Mouse (Mus musculus) hindbrain, postnatal 0 days (tissue): ENCODE data around the gene Slc1a7. TPM values are rescaled to one million over a fixed set of nuclear protein-coding genes. Genes with fewer than 3 reads are reported as not detected.
A peak's percentile ranks its signal among the peaks of the same experiment; 100 is the strongest.

Experiments used
- ATAC-seq: fragments of 200-750 bp; cut with Nextera tagmentation; 2 replicates; pipeline ENCODE4 v1.8.0; 2017; ENCODE audit warnings: mild to moderate bottlenecking, moderate TSS enrichment, moderate library complexity
- DNase-seq: peaks from one replicate; pipeline ENCODE4 v3.0.0-alpha.2; 2015; ENCODE audit warnings: low spot score
- H3K27ac ChIP-seq: fragments of 300-500 bp; sonication (generic); 2 replicates; pipeline ENCODE4 v1.5.1; 2014; ENCODE audit warnings: mild to moderate bottlenecking
- H3K27me3 ChIP-seq: fragments of 300-500 bp; sonication (generic); 2 replicates; pipeline ENCODE4 v1.6.1; 2014; ENCODE audit warnings: low read length, mixed read lengths; ENCODE audit not compliant: insufficient read depth
- H3K36me3 ChIP-seq: fragments of 300-500 bp; sonication (generic); 2 replicates; pipeline ENCODE4 v1.6.1; 2014; ENCODE audit warnings: low read length, mixed read lengths; ENCODE audit not compliant: insufficient read depth
- H3K4me1 ChIP-seq: fragments of 300-500 bp; sonication (generic); 2 replicates; pipeline ENCODE4 v1.6.1; 2014; ENCODE audit warnings: antibody characterized with exemption, low read length, mixed read lengths; ENCODE audit not compliant: insufficient read depth
- H3K4me2 ChIP-seq: fragments of 300-500 bp; sonication (generic); 2 replicates; pipeline ENCODE4 v1.6.1; 2014; ENCODE audit warnings: low read depth, mild to moderate bottlenecking, low read length, moderate library complexity, mixed read lengths
- H3K4me3 ChIP-seq: fragments of 300-500 bp; sonication (generic); 2 replicates; pipeline ENCODE4 v1.5.1; 2014; ENCODE audit warnings: low read length
- H3K9ac ChIP-seq: fragments of 300-500 bp; sonication (generic); replicated peaks from 2 replicates; pipeline ENCODE4 v1.6.1; 2014; ENCODE audit warnings: mild to moderate bottlenecking, low read length, moderate library complexity, mixed read lengths
- H3K9me3 ChIP-seq: fragments of 300-500 bp; sonication (generic); 2 replicates; pipeline ENCODE4 v1.6.1; 2016; ENCODE audit warnings: low read length, mixed read lengths
- CTCF ChIP-seq: IDR thresholded peaks from 2 replicates; pipeline ENCODE4 v1.5.1; 2016; ENCODE audit warnings: antibody characterized with exemption, control low read depth, low read depth
- WGBS: fragments of 180-500 bp; shearing (Covaris S2); extraction: QIAGEN DNeasy Blood & Tissue Kit; methylation state at CpG from one replicate; pipeline ENCODE4 v1.1.7; 2014; 5-methylcytosine and 5-hydroxymethylcytosine counted together
- polyA plus RNA-seq: library from polyadenylated mRNA; unstranded; fragments of >200 nt; fragmentation: Nextera tagmentation; extraction: Ambion mirVana; gene quantifications from 2 replicates; pipeline ENCODE4 v1.2.1, GENCODE M21; 2015
- total RNA-seq: library from RNA; depleted of rRNA; stranded (reverse); fragments of >200 nt; gene quantifications from 2 replicates; pipeline ENCODE4 v1.2.3, GENCODE M21; 2014

Gene Slc1a7
- total and polyA plus RNA-seq, 2 experiments from 2014 or later: 0.05 TPM; not detected in 1

DNA sequence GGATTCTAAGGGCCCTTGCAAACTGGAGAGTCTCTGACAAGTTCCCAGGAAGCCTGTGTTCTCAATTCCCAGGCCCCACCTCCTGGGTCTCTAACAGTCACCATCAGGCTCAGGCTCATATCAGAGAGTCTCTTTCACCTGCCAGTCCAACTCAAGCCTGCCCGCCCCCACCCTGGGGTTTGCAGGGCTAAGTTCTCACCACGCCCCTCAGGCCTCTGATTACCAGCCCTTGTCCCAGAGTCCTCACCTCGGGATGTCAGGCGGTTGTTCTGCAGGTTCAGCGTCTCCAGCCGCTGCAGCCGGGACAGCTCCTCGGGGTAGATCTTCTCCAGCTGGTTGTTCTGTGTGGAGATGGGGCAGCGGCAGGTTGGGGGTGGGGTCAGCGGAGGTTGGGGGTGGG is 57.1 kb downstream of the Slc1a7 start:
- H3K27ac ChIP-seq: no peak overlapping the region
- TF ChIP-seq CTCF: no peak
- 0 out of 2 replicates have a peak, but pooled peaks cover 3% of the 10 kb centered on the region for H3K4me1 ChIP-seq
- no peaks in the 10 kb centered on the region for H3K36me3 ChIP-seq
- DNase-seq (no peak), ATAC-seq (no peak)
- no peak overlapping the region for H3K4me2 ChIP-seq
- H3K27me3 ChIP-seq: peaks cover 7% of the 10 kb centered on the region; the same call in 1 of the 2 replicates
- no peaks in the 10 kb centered on the region for H3K9me3 ChIP-seq
- 11% methylated on average over 10 of the region's 10 CpGs for WGBS
- H3K9ac ChIP-seq: no peak overlapping the region
- no peak overlapping the region for H3K4me3 ChIP-seq

DNA sequence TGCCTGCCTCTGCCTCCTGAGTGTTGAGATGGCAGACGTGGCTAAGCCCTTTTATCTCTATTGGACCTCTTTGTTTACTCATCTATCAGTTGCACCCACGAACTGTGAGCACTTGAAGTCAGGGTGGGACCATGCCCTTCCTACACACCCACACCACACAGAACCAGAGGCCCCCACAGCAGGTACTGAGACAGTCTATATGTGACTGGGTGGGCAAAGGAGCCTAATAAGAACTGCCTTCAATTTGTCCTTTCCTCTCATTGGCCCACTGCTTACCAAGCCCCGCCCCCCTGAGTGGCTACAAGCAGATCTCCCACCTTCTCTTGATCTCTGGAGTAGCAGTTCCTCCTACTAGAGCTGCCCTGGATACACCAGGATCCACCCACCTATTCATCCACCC is 58.1 kb downstream of the Slc1a7 start:
- Histone ChIP-seq H3K27me3 (peaks cover 15% of the 10 kb centered on the region; the same call in 1 of the 2 replicates), H3K4me3 (no peak overlapping the region), H3K4me2 (no peak overlapping the region), H3K4me1 (0 out of 2 replicates have a peak, but pooled peaks cover 3% of the 10 kb centered on the region), H3K9me3 (no peaks in the 10 kb centered on the region), H3K27ac (no peak overlapping the region), H3K36me3 (no peaks in the 10 kb centered on the region), H3K9ac (no peak overlapping the region)
- ATAC-seq: no peak
- 48% methylated on average over 3 of the region's 3 CpGs for WGBS
- no peak for TF ChIP-seq CTCF
- DNase-seq: no peak

DNA sequence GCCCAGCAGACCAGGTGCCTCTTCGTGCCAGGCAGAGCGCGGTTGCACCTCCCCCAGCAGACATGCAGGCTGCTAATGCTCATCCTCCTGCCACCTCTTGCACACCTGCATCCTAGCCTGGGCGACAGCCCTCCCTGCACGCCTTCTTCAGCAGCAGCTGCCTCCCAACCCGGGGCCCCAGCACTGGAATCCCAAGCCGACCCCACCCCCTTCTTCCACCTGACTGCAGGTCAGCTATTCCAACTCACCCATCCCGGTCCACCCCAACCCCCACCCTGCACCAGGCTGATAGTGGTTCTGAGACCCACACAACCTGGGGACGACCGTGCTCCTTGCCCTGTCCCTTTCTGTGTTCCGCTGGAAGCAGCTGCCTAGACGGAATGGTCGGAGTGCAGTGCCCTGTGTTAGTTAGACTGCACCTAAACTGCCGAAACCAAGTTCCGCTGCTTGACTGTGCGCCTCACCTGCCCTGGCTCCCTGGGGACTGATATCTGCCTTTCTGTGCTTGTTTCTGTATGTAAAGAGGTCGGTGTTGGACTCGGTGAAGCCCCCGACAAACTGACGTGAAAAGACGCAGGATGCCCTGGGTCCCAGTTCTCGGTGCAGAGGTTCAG is 62.9 kb downstream of the Slc1a7 start:
- 0 out of 2 replicates have a peak, but pooled peaks cover 2% of the 10 kb centered on the region for H3K4me1 ChIP-seq
- DNase-seq (no peak), ATAC-seq (peak; percentile 27)
- H3K36me3 ChIP-seq: no peaks in the 10 kb centered on the region
- TF ChIP-seq CTCF: no peak
- no peaks in the 10 kb centered on the region for H3K9me3 ChIP-seq
- H3K9ac ChIP-seq: peak overlapping the region; percentile 51
- H3K27ac ChIP-seq: no peak overlapping the region
- H3K4me3 ChIP-seq: peak overlapping the region; percentile 59
- H3K4me2 ChIP-seq: peak overlapping the region; percentile 99
- WGBS: 7% methylated on average over 22 of the region's 22 CpGs
- H3K27me3 ChIP-seq: peaks cover 22% of the 10 kb centered on the region

DNA sequence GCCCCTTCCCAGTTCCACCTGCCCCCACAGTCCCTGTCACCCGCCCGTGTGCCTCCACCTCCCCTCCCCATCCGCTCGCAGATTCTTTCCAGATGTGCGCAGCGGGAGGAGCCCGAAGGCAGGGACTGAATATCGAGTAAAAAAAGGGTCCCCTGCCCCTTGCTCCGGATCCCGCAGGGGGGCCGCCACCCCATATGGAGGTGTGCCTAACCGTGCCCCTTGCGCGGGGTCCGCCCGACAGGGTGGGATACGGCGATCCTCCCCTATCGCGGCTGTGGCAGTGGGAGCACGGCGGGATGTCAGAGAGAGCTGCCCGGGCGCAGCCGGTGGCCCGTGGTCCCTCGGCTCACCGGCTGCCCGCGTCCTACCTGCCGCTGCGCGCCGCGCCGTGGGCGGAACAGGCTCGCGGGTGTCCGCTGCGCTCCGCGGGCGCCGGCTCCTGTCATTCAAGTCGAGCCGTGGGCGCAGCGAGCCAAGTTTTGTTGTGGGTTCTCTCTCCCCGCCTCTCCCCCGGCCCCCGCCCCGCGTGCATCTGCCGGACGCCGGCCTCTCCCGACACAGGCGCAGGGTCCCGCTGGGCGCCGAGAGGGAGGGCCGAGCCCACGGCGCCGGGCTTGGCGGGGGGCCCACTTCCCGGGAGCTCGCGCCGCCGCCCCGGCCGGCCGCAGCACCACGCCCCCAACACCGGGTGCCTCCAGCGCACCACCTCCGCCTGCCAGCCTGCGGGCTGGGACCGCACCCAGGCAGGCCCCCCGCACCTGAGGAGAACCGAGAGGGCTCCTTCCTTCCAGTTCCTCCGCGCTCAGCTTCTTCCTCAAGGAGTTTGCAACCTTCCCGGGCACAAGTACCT is 63.6 kb downstream of the Slc1a7 start:
- Histone ChIP-seq H3K27me3 (peaks cover 22% of the 10 kb centered on the region), H3K27ac (no peak overlapping the region), H3K4me2 (peak overlapping the region; percentile 99), H3K4me1 (0 out of 2 replicates have a peak, but pooled peaks cover 2% of the 10 kb centered on the region), H3K4me3 (peak overlapping the region; percentile 59), H3K36me3 (no peaks in the 10 kb centered on the region), H3K9ac (peak overlapping the region; percentile 51), H3K9me3 (no peaks in the 10 kb centered on the region)
- ATAC-seq (peak; percentile 34; the same call in 1 of the 2 replicates), DNase-seq (peak; percentile 45)
- no peak for TF ChIP-seq CTCF
- 1% methylated on average over 76 of the region's 86 CpGs for WGBS

DNA sequence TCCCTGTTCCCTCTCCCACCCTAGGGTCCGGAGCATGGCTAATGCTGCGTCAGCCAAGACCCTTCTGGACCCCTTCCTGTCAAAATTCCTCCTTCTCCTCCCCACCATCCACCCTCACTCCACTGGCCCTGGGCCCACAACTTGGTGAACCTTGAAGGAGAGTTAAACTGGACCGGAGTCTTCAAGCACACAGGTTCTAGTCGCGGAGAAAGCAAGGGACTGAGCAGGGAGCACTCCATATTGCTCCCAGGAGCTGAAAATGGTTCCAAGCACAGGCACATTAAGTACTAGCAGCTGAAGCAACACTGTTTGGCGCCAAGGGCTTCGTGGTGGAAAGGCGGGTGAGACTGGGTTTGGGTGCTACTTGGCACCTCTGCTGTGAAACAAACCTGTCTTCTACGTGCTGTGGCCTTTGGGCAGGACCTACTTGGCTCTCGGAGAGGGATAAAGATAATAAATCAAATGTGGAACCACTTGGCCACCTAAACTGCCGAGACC is 64.3 kb downstream of the Slc1a7 start:
- DNase-seq (no peak), ATAC-seq (no peak)
- Histone ChIP-seq H3K4me2 (peak overlapping the region; percentile 99), H3K27me3 (peaks cover 22% of the 10 kb centered on the region), H3K36me3 (no peaks in the 10 kb centered on the region), H3K9ac (no peak overlapping the region), H3K9me3 (no peaks in the 10 kb centered on the region), H3K4me1 (0 out of 2 replicates have a peak, but pooled peaks cover 2% of the 10 kb centered on the region), H3K4me3 (peak overlapping the region; percentile 59), H3K27ac (no peak overlapping the region)
- TF ChIP-seq CTCF: no peak
- 47% methylated on average over 11 of the region's 11 CpGs for WGBS

DNA sequence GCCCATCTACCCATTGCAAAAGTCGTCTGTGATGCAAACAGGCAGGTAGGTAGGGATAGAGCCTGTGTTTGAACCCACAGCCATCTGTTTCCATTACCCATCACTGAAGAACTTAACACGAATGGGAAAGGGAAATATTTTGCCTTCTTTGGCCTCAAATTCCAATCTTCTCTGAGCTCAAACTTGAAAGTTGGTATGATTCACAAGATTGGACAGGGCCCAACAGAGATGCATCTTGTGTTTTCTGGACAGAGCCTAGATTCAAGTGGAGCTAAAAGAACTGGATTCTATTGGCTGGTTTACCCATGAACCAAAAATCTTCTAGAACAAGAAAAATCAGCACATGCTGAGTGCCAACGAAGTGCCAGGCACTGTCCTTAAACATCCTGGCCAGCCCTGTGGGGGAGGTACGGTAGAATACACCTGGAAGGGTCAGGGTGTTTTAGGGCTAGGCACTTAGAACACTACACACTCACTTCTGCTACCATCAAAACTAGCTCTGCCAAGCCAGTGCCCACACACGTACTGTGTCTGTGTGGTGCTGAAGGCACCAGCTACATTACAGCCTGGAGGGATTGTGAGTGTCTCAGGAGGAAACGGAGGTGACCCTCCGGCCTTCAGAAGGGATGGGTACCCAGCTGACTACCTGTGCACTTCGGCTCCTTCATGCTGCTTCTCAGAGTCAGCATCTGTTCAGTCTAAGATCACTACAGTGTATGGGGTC is 65.1 kb downstream of the Slc1a7 start:
- WGBS: 86% methylated on average over 8 of the region's 8 CpGs
- no peak for DNase-seq

More for the DNA sequence above, 65.1 kb downstream of the Slc1a7 start:
- Histone ChIP-seq H3K4me1 (0 out of 2 replicates have a peak, but pooled peaks cover 2% of the 10 kb centered on the region), H3K9ac (no peak overlapping the region), H3K4me3 (no peak overlapping the region), H3K9me3 (no peaks in the 10 kb centered on the region), H3K27ac (no peak overlapping the region), H3K4me2 (no peak overlapping the region), H3K27me3 (peaks cover 22% of the 10 kb centered on the region), H3K36me3 (no peaks in the 10 kb centered on the region)
- ATAC-seq: no peak
- TF ChIP-seq CTCF: no peak
